Mouse (Mus musculus): ENCODE measurements around the gene Adad2. TPM values are rescaled to one million over a fixed set of nuclear protein-coding genes. Genes with fewer than 3 reads are reported as not detected.
A peak's percentile ranks its signal among the peaks of the same experiment; 100 is the strongest.

Gene Adad2
- not detected in 2 replicates for polyA plus RNA-seq (2012; ENCODE audit: insufficient read depth, insufficient read length, low replicate concordance, missing spikeins)

DNA sequence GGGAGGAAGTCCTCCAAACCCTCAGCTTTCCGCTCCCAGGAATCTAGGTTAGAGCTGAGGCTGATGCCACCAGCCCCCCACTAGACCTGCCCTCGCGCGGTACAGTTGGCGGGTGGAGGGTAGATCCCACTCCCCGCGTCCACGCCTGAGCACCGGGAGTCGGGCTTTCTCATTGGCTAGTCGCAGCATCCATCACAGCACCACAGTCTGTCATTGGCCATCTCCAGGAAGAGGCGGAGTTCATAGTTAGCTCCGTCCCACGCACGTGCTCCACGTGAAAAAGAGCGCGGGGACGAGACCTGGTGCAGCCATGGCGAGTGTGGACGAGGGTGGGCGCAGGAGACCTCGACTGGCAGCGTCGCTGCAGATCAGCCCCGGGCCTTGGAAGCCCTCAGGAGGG is at the start of gene Adad2:
Adad2 (plus strand) TSS at position 277 of the 400 bp plus-strand sequence.
- H3K4me1 ChIP-seq (ENCODE audit: control insufficient read depth, insufficient read depth, low read length), result no peaks in the 10 kb centered on the region
- TF ChIP-seq POLR2A (IDR thresholded peaks at IDR 0.05; ENCODE audit: insufficient read depth, low read depth, low read length), result no peak
- no peak for TF ChIP-seq CTCF (IDR thresholded peaks at IDR 0.05; ENCODE audit: insufficient read depth, low read depth, low read length)
- no peak within 1 kb of the TSS for H3K4me3 ChIP-seq (ENCODE audit: insufficient read depth, low read depth, low read length)
- 88% methylated on average over 26 of the region's 26 CpGs for WGBS
- H3K27ac ChIP-seq (ENCODE audit: insufficient read depth, low read depth, low read length), result no peak within 1 kb of the TSS

DNA sequence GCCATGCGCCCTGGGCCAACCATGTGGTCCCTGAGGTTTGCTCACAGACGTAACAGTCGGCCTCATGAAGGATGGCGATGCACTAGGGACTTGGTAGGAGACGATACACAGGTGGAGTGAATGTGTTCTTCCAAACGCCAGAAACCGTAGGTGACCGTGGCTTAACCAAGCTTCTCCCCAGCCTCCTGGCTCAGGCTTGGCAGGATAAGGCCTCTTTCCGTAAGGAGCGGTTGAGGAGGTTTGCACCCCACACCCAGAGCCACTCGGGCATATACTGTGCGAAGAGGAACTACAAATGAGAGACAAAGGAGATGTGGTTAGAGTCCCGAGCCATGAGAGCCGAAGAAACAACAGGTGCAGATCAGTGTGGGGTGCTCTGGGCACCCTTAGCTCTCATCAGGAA is 48.7 kb upstream of the Adad2 start:
- no peak overlapping the region for H3K27ac ChIP-seq (ENCODE audit: insufficient read depth, low read depth, low read length)
- TF ChIP-seq POLR2A (IDR thresholded peaks at IDR 0.05; ENCODE audit: insufficient read depth, low read depth, low read length), result no peak
- 92% methylated on average over 14 of the region's 14 CpGs for WGBS
- H3K4me3 ChIP-seq (ENCODE audit: insufficient read depth, low read depth, low read length), result no peak overlapping the region
- H3K4me1 ChIP-seq (ENCODE audit: control insufficient read depth, insufficient read depth, low read length), result peaks cover 3% of the 10 kb centered on the region; the same call in 1 of the 2 replicates

DNA sequence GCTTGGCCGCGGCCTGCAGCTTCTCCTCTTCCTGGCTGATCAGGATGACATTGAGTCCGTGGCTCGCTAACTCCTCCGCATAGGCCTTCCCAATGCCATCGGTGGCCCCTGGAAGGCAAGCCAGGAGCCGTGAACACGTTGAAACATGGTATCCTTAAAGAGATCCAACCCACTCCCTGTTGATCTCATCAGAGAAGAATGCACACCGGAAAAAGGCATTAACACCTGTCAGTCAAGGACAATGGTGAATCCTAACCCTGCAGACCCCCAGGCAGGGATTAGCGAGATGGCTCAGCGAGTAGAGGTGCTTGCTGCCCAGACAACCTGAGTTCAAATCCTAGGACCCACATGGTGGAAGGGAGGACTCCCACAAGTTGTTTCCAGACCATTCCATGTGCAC is 46.2 kb upstream of the Adad2 start:
- 89% methylated on average over 11 of the region's 11 CpGs for WGBS
- H3K4me1 ChIP-seq (ENCODE audit: control insufficient read depth, insufficient read depth, low read length), result peaks cover 12% of the 10 kb centered on the region
- H3K27ac ChIP-seq (ENCODE audit: insufficient read depth, low read depth, low read length), result no peak overlapping the region
- no peak overlapping the region for H3K4me3 ChIP-seq (ENCODE audit: insufficient read depth, low read depth, low read length)
- TF ChIP-seq POLR2A (IDR thresholded peaks at IDR 0.05; ENCODE audit: insufficient read depth, low read depth, low read length), result no peak
- no peak for TF ChIP-seq CTCF (IDR thresholded peaks at IDR 0.05; ENCODE audit: insufficient read depth, low read depth, low read length)

DNA sequence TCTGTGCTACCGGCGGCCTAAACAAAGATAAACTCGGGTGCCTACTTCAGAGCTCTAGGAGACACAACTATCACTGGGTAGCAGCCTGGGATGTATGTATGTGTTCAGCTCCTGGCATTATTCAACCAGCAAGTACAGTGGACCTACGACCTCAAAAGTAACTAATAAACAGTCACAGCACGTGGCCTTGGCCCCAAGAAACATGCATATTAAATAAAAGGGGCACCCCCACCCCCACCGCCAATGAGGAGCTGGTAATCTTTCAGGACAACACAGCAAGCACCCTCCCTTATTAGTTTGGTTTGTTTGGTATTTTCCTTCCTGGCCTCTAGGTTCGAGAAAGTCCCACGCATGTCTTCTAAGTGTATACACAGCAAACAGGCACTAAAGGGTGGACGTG is 44.3 kb upstream of the Adad2 start:
- no peak overlapping the region for H3K27ac ChIP-seq (ENCODE audit: insufficient read depth, low read depth, low read length)
- TF ChIP-seq CTCF (IDR thresholded peaks at IDR 0.05; ENCODE audit: insufficient read depth, low read depth, low read length) (no peak), POLR2A (IDR thresholded peaks at IDR 0.05; ENCODE audit: insufficient read depth, low read depth, low read length) (no peak)
- H3K4me3 ChIP-seq (ENCODE audit: insufficient read depth, low read depth, low read length), result no peak overlapping the region
- peaks cover 17% of the 10 kb centered on the region for H3K4me1 ChIP-seq (ENCODE audit: control insufficient read depth, insufficient read depth, low read length)
- WGBS, result 84% methylated on average over 9 of the region's 9 CpGs

DNA sequence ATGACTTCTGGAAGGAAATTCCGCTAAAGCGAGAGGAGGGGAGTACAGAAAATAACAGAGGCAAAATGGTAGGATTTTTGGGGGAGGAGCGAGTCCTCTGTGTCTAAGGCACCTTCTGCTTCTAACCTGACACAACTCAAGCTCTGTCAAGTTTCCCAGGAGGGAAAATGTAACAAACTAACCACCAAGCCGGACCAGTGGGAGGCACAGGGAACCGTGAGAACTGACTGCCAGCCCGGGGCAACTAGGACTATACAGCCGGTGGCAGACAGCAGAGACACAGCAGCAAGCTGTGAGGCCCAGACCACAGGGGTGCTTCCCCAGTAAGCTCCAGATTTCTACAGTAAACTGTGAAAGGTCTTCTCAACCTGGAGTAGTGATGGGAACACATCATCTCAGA is 43.6 kb upstream of the Adad2 start:
- WGBS, result 75% methylated on average over 7 of the region's 7 CpGs
- peaks cover 21% of the 10 kb centered on the region for H3K4me1 ChIP-seq (ENCODE audit: control insufficient read depth, insufficient read depth, low read length)
- no peak overlapping the region for H3K4me3 ChIP-seq (ENCODE audit: insufficient read depth, low read depth, low read length)

DNA sequence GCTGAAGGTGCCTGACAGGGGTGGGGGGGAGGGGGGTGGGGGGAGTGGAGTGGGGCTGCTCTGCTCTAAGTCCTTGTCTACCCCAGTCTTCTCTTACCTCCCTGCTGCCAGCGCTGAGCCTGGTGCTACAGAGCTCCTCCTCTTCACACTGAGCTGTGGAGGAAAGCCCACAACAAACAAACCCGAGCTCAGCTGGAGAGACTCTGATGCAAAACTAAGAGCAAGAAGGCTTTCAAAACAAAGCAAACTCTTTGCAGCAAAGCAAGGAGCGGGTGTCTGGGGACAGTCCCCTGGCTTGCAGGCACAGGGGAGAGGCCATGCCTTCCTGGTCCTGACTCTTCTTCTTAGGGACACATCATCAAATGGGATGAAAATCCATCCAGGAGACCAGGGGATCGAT is 42.7 kb upstream of the Adad2 start:
- 31% methylated on average over 4 of the region's 4 CpGs for WGBS
- TF ChIP-seq CTCF (IDR thresholded peaks at IDR 0.05; ENCODE audit: insufficient read depth, low read depth, low read length), result no peak
- TF ChIP-seq POLR2A (IDR thresholded peaks at IDR 0.05; ENCODE audit: insufficient read depth, low read depth, low read length), result no peak
- no peak overlapping the region for H3K27ac ChIP-seq (ENCODE audit: insufficient read depth, low read depth, low read length)
- H3K4me3 ChIP-seq (ENCODE audit: insufficient read depth, low read depth, low read length), result no peak overlapping the region
- H3K4me1 ChIP-seq (ENCODE audit: control insufficient read depth, insufficient read depth, low read length), result peaks cover 23% of the 10 kb centered on the region

More for the DNA sequence above, 43.6 kb upstream of the Adad2 start:
- TF ChIP-seq CTCF (IDR thresholded peaks at IDR 0.05; ENCODE audit: insufficient read depth, low read depth, low read length), result no peak
- no peak overlapping the region for H3K27ac ChIP-seq (ENCODE audit: insufficient read depth, low read depth, low read length)

DNA sequence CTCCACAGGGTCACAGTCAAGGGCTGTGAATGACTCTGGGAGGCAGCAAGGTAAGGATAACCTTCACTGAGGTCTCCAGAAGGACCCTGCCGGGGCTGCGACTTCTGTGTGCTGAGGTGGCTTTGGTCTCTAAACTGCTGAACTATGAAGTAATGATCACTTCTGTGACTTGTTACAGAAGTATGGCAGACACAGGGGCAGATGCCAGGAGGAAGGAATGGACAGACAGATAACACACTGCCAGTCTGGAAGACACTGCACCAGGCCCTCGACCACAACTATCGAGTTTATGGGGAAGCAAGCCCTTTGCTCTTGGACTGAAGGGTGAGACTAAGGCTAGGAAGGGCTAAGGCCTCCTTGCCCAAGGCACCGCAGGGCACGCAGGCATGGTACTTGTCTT is 41.4 kb upstream of the Adad2 start:
- 91% methylated on average over 6 of the region's 6 CpGs for WGBS

DNA sequence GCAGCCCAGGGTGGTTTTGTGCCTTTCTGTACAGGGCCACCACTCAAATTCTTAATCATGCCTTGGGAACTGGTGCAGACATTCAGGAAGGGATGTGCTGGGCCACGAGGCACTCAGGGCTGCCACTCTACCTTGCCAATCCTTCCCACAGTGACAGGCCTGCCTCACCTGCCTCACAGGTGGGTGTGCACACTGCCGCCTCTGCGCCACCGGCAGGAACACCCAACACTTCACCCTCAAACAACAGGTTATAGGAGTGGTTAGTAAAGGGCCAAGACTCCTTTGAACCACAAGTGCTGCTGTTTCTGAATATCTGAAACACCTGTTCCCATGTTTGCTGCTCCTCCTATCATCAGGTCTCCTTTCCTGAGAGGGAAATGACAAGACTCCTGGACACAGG is 40.1 kb upstream of the Adad2 start:
- no peak overlapping the region for H3K4me3 ChIP-seq (ENCODE audit: insufficient read depth, low read depth, low read length)
- no peak for TF ChIP-seq CTCF (IDR thresholded peaks at IDR 0.05; ENCODE audit: insufficient read depth, low read depth, low read length)
- no peak for TF ChIP-seq POLR2A (IDR thresholded peaks at IDR 0.05; ENCODE audit: insufficient read depth, low read depth, low read length)
- peaks cover 23% of the 10 kb centered on the region for H3K4me1 ChIP-seq (ENCODE audit: control insufficient read depth, insufficient read depth, low read length)
- 91% methylated on average over 4 of the region's 4 CpGs for WGBS
- H3K27ac ChIP-seq (ENCODE audit: insufficient read depth, low read depth, low read length), result no peak overlapping the region

More for the DNA sequence above, 41.4 kb upstream of the Adad2 start:
- peaks cover 23% of the 10 kb centered on the region for H3K4me1 ChIP-seq (ENCODE audit: control insufficient read depth, insufficient read depth, low read length)
- no peak overlapping the region for H3K4me3 ChIP-seq (ENCODE audit: insufficient read depth, low read depth, low read length)
- no peak for TF ChIP-seq CTCF (IDR thresholded peaks at IDR 0.05; ENCODE audit: insufficient read depth, low read depth, low read length)
- no peak overlapping the region for H3K27ac ChIP-seq (ENCODE audit: insufficient read depth, low read depth, low read length)

DNA sequence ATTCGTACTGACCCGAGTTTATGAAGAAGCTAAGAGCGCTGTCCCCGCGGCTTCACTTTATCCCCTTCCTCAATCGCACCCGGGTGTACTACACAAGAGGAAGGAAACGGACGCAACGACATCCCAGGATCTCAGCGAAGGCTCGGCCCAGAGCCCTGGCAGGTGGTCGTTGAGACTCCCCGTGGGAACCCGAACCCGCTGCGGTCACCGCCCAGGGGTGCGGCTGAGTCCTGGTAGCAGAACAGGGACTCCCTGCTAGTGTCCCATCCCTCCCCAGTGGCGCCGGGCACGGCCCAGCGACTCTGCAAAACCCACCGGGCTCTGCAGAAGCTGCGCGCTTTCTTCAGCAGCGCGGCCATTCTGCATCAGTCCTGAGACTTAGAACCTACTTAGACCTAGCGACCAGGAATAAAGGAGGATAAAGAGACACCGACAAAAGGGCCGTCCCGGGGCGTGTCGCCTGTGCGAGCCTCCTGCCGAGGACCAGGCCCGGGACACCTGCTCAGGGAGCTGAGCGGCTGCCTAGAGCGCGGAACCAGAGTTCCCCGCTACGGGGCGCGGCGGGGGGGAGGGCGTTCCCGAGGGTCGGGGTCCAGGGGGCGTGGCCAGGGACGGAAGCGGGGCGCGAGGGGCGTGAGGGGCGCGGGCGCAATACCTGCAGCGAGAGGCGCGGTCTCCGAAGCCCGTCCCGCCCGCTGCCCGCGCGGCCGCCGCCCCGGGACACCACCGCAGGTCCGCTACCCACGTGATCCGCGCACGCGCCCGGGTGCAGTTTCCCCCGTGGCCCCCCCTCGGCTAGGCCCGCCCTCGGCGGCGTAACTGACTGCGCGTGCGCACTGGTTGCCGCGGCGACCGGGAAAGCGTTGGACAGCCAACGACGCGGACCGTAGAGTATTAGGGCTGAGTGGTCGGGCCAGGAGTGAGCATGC is 37.8 kb upstream of the Adad2 start, which contains the start of the genes Hsdl1 and Dnaaf1:
Hsdl1 (minus strand) TSS at position 747 of the 929 bp plus-strand sequence.
Dnaaf1 (plus strand) TSS at position 799 of the 929 bp plus-strand sequence.
- peak within 1 kb of the TSS; percentile 73 for H3K4me3 ChIP-seq (ENCODE audit: insufficient read depth, low read depth, low read length)
- peak; percentile 77 for TF ChIP-seq POLR2A (IDR thresholded peaks at IDR 0.05; ENCODE audit: insufficient read depth, low read depth, low read length)
- peak; percentile 22; the same call in 1 of the 2 replicates for TF ChIP-seq CTCF (IDR thresholded peaks at IDR 0.05; ENCODE audit: insufficient read depth, low read depth, low read length)
- H3K4me1 ChIP-seq (ENCODE audit: control insufficient read depth, insufficient read depth, low read length), result peaks cover 23% of the 10 kb centered on the region
- H3K27ac ChIP-seq (ENCODE audit: insufficient read depth, low read depth, low read length), result no peak within 1 kb of the TSS
- WGBS, result under 1% methylated on average over 95 of the region's 97 CpGs

All from olfactory bulb, adult 2 months (tissue).